Mouse (Mus musculus): ENCODE measurements at regions not wholly inside any gene's neighbourhood (a gene's known extent, or its start where the extent isn't known, plus 50 kb on each side); places are given as distances from the start of the nearest gene placed in this dataset.

- Histone ChIP-seq H3K4me2 (ENCODE audit: low read length) (no peak overlapping the region), H3K4me3 (ENCODE audit: control insufficient read depth in 1 of 2, insufficient read depth in 1 of 2, low read depth in 1 of 2, low read length in 2 of 2) (no peak overlapping the region), H3K9me3 (ENCODE audit: control insufficient read depth, low read length) (no peaks in the 10 kb centered on the region), H3K9ac (ENCODE audit: low read length) (no peak overlapping the region), H3K27me3 (ENCODE audit: control insufficient read depth, insufficient read depth, low read length) (no peaks in the 10 kb centered on the region), H3K36me3 (ENCODE audit: control insufficient read depth, insufficient read depth, low read length) (no peaks in the 10 kb centered on the region), H3K4me1 (ENCODE audit: control insufficient read depth in 2 of 2, insufficient read depth in 2 of 2, low read length in 2 of 2) (peaks cover 2 to 3% of the 10 kb centered on the region in 2 experiments; a peak in 2 of 4 replicates), H3K27ac (replicated peaks in 1 of 2; ENCODE audit: control insufficient read depth in 1 of 2, insufficient read depth in 1 of 2, low read depth in 2 of 2, low read length in 2 of 2) (no peak overlapping the region)
- 85% methylated on average over 7 of the region's 7 CpGs for WGBS
- no peak for ATAC-seq (ENCODE audit: insufficient number of reproducible peaks, insufficient read depth, low FRiP score, low read depth)
These were observed 51.6 kb upstream of the Lpp start for GRCm38 (mm10) chr16:24341736-24342135.

GRCm38 (mm10) chr16:24340646-24341045, 52.7 kb upstream of the Lpp start:
- WGBS, result 85% methylated on average over 7 of the region's 7 CpGs
- H3K4me3 ChIP-seq (ENCODE audit: control insufficient read depth in 1 of 2, insufficient read depth in 1 of 2, low read depth in 1 of 2, low read length in 2 of 2), result no peak overlapping the region
- H3K4me1 ChIP-seq (ENCODE audit: control insufficient read depth in 2 of 2, insufficient read depth in 2 of 2, low read length in 2 of 2), result no peaks in the 10 kb centered on the region
- no peak overlapping the region for H3K4me2 ChIP-seq (ENCODE audit: low read length)
- no peak for ATAC-seq (ENCODE audit: insufficient number of reproducible peaks, insufficient read depth, low FRiP score, low read depth)
- no peak overlapping the region for H3K9ac ChIP-seq (ENCODE audit: low read length)
- no peaks in the 10 kb centered on the region for H3K27me3 ChIP-seq (ENCODE audit: control insufficient read depth, insufficient read depth, low read length)
- no peak overlapping the region for H3K27ac ChIP-seq (replicated peaks in 1 of 2; ENCODE audit: control insufficient read depth in 1 of 2, insufficient read depth in 1 of 2, low read depth in 2 of 2, low read length in 2 of 2)
- H3K9me3 ChIP-seq (ENCODE audit: control insufficient read depth, low read length), result no peaks in the 10 kb centered on the region
- no peaks in the 10 kb centered on the region for H3K36me3 ChIP-seq (ENCODE audit: control insufficient read depth, insufficient read depth, low read length)

- no peaks in the 10 kb centered on the region for H3K4me1 ChIP-seq (ENCODE audit: control insufficient read depth in 2 of 2, insufficient read depth in 2 of 2, low read length in 2 of 2)
- H3K4me2 ChIP-seq (ENCODE audit: low read length), result no peak overlapping the region
- no peak overlapping the region for H3K27ac ChIP-seq (replicated peaks in 1 of 2; ENCODE audit: control insufficient read depth in 1 of 2, insufficient read depth in 1 of 2, low read depth in 2 of 2, low read length in 2 of 2)
- H3K9ac ChIP-seq (ENCODE audit: low read length), result no peak overlapping the region
- H3K9me3 ChIP-seq (ENCODE audit: control insufficient read depth, low read length), result no peaks in the 10 kb centered on the region
- no peaks in the 10 kb centered on the region for H3K27me3 ChIP-seq (ENCODE audit: control insufficient read depth, insufficient read depth, low read length)
- WGBS, result 58% methylated on average over 10 of the region's 10 CpGs
- no peak overlapping the region for H3K4me3 ChIP-seq (ENCODE audit: control insufficient read depth in 1 of 2, insufficient read depth in 1 of 2, low read depth in 1 of 2, low read length in 2 of 2)
- ATAC-seq (ENCODE audit: insufficient number of reproducible peaks, insufficient read depth, low FRiP score, low read depth), result no peak
- H3K36me3 ChIP-seq (ENCODE audit: control insufficient read depth, insufficient read depth, low read length), result no peaks in the 10 kb centered on the region
These were observed 53.7 kb upstream of the Lpp start for GRCm38 (mm10) chr16:24339320-24340265.

GRCm38 (mm10) chr16:24338404-24338803, 54.9 kb upstream of the Lpp start:
- Histone ChIP-seq H3K36me3 (ENCODE audit: control insufficient read depth, insufficient read depth, low read length) (no peaks in the 10 kb centered on the region), H3K27ac (replicated peaks in 1 of 2; ENCODE audit: control insufficient read depth in 1 of 2, insufficient read depth in 1 of 2, low read depth in 2 of 2, low read length in 2 of 2) (no peak overlapping the region), H3K4me3 (ENCODE audit: control insufficient read depth in 1 of 2, insufficient read depth in 1 of 2, low read depth in 1 of 2, low read length in 2 of 2) (no peak overlapping the region), H3K9ac (ENCODE audit: low read length) (no peak overlapping the region), H3K27me3 (ENCODE audit: control insufficient read depth, insufficient read depth, low read length) (no peaks in the 10 kb centered on the region), H3K9me3 (ENCODE audit: control insufficient read depth, low read length) (no peaks in the 10 kb centered on the region), H3K4me1 (ENCODE audit: control insufficient read depth in 2 of 2, insufficient read depth in 2 of 2, low read length in 2 of 2) (no peaks in the 10 kb centered on the region), H3K4me2 (ENCODE audit: low read length) (no peak overlapping the region)
- WGBS, result 89% methylated on average over 7 of the region's 7 CpGs
- ATAC-seq (ENCODE audit: insufficient number of reproducible peaks, insufficient read depth, low FRiP score, low read depth), result no peak

- Histone ChIP-seq H3K9ac (ENCODE audit: low read length) (no peak overlapping the region), H3K27ac (replicated peaks in 1 of 2; ENCODE audit: control insufficient read depth in 1 of 2, insufficient read depth in 1 of 2, low read depth in 2 of 2, low read length in 2 of 2) (no peak overlapping the region), H3K4me2 (ENCODE audit: low read length) (no peak overlapping the region), H3K4me1 (ENCODE audit: control insufficient read depth in 2 of 2, insufficient read depth in 2 of 2, low read length in 2 of 2) (peaks cover 0 to 4% of the 10 kb centered on the region in 2 experiments; a peak in 1 of 4 replicates), H3K4me3 (ENCODE audit: control insufficient read depth in 1 of 2, insufficient read depth in 1 of 2, low read depth in 1 of 2, low read length in 2 of 2) (no peak overlapping the region), H3K9me3 (ENCODE audit: control insufficient read depth, low read length) (no peaks in the 10 kb centered on the region), H3K27me3 (ENCODE audit: control insufficient read depth, insufficient read depth, low read length) (no peaks in the 10 kb centered on the region), H3K36me3 (ENCODE audit: control insufficient read depth, insufficient read depth, low read length) (no peaks in the 10 kb centered on the region)
- no peak for ATAC-seq (ENCODE audit: insufficient number of reproducible peaks, insufficient read depth, low FRiP score, low read depth)
- 82% methylated on average over 2 of the region's 2 CpGs for WGBS
These were observed 58.9 kb upstream of the Lpp start for GRCm38 (mm10) chr16:24334389-24334788.

GRCm38 (mm10) chr16:24331446-24332020, 61.8 kb upstream of the Lpp start:
- whole genome bisulfite sequencing, result 52% methylated on average over 13 of the region's 13 CpGs
- H3K9me3 ChIP-seq (ENCODE audit: control insufficient read depth, low read length), result no peaks in the 10 kb centered on the region
- no peak overlapping the region for H3K9ac ChIP-seq (ENCODE audit: low read length)
- H3K27ac ChIP-seq (replicated peaks in 1 of 2; ENCODE audit: control insufficient read depth in 1 of 2, insufficient read depth in 1 of 2, low read depth in 2 of 2, low read length in 2 of 2), result no peak overlapping the region
- no peak overlapping the region for H3K4me3 ChIP-seq (ENCODE audit: control insufficient read depth in 1 of 2, insufficient read depth in 1 of 2, low read depth in 1 of 2, low read length in 2 of 2)
- H3K4me1 ChIP-seq (ENCODE audit: control insufficient read depth in 2 of 2, insufficient read depth in 2 of 2, low read length in 2 of 2), result peaks cover 0 to 4% of the 10 kb centered on the region in 2 experiments; a peak in 1 of 4 replicates
- no peaks in the 10 kb centered on the region for H3K27me3 ChIP-seq (ENCODE audit: control insufficient read depth, insufficient read depth, low read length)
- H3K36me3 ChIP-seq (ENCODE audit: control insufficient read depth, insufficient read depth, low read length), result no peaks in the 10 kb centered on the region
- ATAC-seq (ENCODE audit: insufficient number of reproducible peaks, insufficient read depth, low FRiP score, low read depth), result no peak
- no peak overlapping the region for H3K4me2 ChIP-seq (ENCODE audit: low read length)

GRCm38 (mm10) chr16:24326571-24326970, 66.7 kb upstream of the Lpp start:
- Histone ChIP-seq H3K36me3 (ENCODE audit: control insufficient read depth, insufficient read depth, low read length) (no peaks in the 10 kb centered on the region), H3K4me2 (ENCODE audit: low read length) (no peak overlapping the region), H3K27ac (replicated peaks in 1 of 2; ENCODE audit: control insufficient read depth in 1 of 2, insufficient read depth in 1 of 2, low read depth in 2 of 2, low read length in 2 of 2) (no peak overlapping the region), H3K4me1 (ENCODE audit: control insufficient read depth in 2 of 2, insufficient read depth in 2 of 2, low read length in 2 of 2) (no peaks in the 10 kb centered on the region), H3K27me3 (ENCODE audit: control insufficient read depth, insufficient read depth, low read length) (no peaks in the 10 kb centered on the region), H3K9ac (ENCODE audit: low read length) (no peak overlapping the region), H3K9me3 (ENCODE audit: control insufficient read depth, low read length) (no peaks in the 10 kb centered on the region), H3K4me3 (ENCODE audit: control insufficient read depth in 1 of 2, insufficient read depth in 1 of 2, low read depth in 1 of 2, low read length in 2 of 2) (no peak overlapping the region)
- 86% methylated on average over 4 of the region's 4 CpGs for WGBS
- ATAC-seq (ENCODE audit: insufficient number of reproducible peaks, insufficient read depth, low FRiP score, low read depth), result no peak

All from heart, embryonic 14.5 days (tissue).